Mouse (Mus musculus): Measurements from ENCODE around the gene Tmem189.
"Not testable (repeated sequence)": the region's sequence is repeated elsewhere in the genome, so short reads cannot be mapped to it uniquely, and the experiment has no call there.

The Tmem189 gene

DNA sequence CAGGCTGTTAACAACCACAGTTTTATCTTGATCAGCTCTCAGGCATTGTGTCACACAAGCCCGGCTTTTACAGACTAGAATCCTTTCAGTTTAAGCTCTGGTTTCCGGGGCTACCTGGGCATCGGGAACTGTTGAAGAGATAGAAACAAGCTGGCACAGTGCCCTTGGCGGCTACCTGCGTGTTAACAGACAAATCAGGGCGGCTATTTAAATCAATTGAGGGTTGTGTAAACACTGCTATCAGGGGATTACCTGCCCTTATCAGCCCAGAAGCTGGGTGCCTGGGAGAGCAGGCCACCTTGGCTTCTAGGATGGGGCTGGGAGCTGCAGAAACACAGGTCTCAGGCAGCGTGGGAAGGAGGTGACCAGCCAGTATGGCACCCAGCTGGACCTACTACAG is 36.9 kb downstream of the Tmem189 start:
- DNase-seq (ENCODE audit: low read depth, low spot score): no peak

DNA sequence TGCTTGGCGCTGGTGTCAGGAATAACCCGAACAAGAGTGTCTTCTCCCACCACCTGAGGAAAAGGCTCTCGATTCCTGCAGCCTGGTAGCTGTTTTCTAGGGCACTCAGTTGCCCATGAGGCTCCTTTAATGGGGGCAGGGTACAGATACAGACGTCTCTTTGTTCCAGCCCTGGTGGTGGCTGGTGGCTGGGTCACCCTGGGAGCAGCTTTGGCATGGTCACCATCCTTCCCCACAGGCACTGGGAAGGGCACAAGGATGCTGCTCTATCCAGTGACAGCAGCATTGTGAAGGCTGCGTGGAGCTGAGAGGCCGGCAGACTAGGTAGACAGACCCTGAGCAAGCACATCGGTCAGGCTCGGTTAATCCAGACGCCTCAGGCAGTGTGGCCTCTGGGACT is 38.0 kb downstream of the Tmem189 start:
- DNase-seq (ENCODE audit: low read depth, low spot score): no peak

DNA sequence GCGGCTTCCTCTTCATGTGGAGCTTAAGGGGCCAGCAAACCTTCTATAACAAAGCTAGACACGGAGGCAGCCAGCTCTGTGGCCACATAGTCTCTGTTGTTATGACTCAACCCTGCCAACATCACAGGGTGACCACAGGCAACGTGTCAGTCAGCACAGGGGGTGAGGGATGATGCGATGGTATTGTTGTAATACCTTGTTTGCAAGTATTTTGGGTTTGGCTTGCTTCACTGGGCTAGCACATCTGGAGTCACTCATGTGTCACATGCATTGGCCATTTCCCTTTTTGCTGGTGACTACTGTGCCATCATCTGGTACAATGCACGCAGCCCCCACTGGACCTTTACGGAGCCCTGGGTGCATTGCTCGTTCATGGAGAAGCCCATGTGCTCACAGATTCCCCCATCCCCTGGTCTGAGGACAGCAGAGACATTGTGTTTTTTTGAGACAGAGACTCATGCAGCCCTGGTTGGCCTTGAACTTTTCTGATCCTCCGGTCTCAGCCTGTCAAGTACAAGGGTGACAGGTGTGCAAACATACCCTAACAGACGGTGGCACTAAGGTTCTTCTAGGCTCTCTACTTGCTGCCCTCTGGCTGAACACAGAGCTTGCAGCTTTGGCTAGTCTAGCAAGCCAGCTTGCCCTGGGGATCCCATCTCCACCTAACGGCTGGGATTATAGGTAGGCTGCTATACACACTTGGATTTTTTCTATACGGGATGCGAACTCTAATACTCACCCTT is 40.2 kb downstream of the Tmem189 start:
- no peak for DNase-seq (ENCODE audit: low read depth, low spot score)

DNA sequence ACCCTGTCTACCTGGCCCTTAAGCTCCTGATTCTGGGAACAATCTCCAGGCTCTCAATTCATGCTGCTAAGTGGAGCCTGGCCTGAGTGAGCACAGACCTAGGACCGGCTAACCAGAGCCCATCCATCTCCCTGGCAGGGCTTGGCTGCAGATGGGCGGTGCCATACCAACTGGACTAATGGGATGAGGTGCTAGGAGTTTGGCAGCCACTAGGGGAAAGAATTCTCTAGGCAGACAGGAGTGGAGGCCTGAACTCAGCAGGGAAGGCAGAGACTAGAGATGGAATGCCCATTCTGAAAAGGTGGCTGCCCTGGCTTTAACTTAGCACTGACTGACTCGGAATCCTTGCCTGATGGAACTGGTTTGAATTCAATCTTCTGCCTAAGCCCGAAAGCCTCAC is 43.2 kb downstream of the Tmem189 start:
- DNase-seq (ENCODE audit: low read depth, low spot score): no peak

DNA sequence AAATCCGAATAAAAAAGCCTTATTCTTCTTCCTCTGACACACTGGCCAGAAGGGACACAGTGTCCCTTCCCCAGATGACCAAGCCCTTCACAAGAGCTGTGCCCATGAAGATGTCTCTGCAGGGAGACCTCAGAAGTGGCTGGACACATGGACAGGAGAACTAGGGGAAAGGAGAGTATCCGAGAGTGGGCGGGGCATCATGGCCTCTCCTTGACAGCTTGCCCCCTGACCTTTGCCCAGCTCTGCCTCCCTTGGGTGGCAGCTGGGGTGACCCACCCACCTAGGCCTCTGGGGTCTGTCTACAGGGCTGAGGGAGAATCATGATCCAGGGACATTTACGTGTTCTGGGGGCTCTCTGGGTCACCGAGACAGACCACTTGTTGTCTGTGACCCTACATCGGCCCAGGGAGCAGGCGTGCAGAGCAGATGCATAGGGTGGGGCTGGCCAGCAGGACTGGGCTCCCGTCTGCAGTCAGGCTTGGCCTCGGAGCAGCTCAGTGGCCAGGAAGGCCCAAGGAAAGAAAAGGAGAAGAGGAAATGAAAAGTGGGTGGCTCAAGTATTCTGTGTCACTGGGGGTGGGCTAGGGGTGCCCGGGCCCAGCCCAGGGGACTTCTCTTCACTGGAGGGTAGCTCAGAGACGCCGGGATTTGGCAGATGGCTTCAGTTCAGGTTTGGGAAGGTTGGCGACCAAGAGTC is 46.1 kb downstream of the Tmem189 start:
- not testable (repeated sequence) for DNase-seq (ENCODE audit: low read depth, low spot score)

DNA sequence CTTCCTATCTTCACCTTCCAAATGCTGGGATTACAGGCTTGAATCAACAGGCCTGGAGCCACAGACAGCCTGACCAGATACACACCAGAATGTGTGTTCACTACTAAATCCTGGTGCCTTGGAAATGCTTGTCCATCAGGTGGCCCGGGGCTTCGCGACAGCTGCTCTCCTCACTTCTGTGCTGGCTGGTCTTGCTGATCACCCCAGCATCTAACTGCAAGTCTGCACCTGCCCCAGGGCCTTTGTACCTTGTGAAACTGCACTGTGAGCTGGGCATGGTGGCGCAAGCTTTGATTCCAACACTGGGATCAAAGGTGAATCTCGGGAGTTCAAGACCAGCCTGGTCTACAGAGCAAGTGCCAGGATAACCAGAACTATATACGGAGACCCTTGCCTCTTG is 47.5 kb downstream of the Tmem189 start:
- no peak for DNase-seq (ENCODE audit: low read depth, low spot score)

DNA sequence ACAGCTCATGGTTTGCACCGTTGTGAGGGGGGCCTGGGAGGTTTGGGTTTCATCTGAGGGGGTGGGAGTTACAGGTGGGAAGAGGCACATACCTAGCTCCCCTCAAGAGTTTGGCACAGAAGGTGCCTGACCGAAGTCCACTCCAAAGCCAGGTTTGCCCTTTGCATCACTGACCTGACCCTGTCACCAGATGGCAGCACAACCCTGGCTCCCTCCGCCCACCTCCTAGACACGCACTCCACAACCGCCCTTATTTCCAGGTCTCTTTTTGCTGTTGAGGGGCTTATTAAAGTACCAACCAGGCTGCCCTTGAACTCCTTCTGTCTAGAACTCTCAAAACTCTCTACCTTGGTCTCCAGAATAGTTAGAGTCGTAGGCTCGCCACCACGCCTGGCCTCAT is 48.3 kb downstream of the Tmem189 start:
- no peak for DNase-seq (ENCODE audit: low read depth, low spot score)

DNA sequence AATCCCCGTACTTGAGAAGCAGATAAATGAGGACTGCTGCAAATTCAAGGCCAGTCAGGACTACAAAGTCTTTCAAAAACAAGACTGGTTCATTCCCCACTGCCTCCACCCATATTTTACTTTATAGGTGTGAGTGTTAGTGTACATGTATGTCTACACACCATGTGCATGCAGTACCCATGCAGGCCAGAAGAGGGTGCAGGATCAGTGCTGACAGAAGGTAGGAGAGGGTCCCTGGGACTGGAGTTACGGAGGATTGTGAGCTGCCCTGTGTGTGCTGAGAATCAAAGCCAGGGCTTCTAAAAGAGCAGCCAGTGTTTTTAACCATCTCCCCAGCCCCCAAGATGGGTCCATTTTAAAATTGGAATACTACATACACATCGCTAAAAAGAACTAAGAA is 49.3 kb downstream of the Tmem189 start:
- no peak for DNase-seq (ENCODE audit: low read depth, low spot score)

DNA sequence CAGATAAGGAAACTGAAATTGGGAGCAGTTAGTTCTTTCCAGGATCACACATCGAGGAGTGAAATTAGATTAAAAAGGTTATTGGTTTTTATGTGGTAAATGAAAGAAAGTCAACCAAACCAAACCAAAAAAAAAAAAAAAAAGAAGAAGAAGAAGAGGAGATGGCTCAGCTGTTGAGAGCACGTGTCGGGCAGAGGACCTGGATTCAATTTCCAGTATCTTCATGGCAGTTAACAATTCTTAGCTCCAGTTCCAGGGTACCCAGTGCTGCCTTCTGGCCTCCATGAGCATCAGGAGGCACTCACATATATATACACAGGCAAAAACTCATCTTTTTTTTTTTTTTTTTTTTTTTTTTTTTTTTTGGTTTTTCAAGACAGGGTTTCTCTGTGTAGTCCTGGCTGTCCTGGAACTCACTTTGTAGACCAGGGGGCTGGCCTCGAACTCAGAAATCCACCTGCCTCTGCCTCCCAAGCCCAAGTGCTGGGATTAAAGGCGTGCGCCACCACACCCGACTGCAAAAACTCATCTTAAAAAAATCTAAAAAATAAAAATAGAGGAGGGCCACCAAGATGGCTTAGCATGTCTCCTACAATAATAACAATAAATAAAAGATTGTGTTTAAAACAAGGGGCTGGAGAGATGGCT is 54.6 kb downstream of the Tmem189 start:
- DNase-seq (ENCODE audit: low read depth, low spot score): no peak

DNA sequence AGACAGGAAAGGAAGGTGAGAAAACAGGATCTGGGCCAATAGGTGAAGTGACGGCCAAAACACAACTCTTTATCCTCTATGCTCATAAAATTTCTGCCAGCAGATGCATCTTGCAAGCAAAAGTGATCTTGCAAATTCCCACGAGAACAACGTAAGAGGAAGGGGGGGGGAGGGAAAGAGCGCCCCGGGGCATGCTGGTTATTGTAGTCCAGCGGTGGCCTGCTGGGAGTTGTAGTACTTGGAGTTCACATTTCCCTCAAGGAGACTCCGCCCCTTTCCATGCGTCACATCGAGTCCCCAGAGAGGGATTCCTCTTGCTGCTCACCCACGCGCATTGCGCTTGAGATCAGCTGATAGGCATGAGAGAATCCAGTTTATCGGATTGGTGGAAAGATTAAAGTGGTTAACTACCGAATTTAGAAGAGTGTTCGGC is 55.3 kb downstream of the Tmem189 start:
- peak; percentile 98 for DNase-seq (ENCODE audit: low read depth, low spot score)

DNA sequence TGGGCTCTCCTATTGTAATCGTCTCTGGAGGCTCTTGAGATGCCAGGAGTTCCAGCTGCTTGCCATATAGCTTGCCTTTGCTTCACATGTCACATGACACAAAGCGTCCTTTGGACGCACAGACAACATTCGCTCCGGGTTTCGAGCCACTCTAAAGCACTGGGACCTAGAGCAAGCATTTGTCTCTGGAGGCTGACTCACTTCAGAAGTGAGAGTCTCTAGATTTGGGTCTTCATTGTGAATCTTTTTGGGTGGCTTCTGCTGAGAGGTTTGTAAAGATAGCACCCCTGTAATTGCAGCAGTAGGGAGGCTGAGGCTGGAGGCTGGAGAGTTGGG is 56.1 kb downstream of the Tmem189 start:
- DNase-seq (ENCODE audit: low read depth, low spot score): no peak

DNA sequence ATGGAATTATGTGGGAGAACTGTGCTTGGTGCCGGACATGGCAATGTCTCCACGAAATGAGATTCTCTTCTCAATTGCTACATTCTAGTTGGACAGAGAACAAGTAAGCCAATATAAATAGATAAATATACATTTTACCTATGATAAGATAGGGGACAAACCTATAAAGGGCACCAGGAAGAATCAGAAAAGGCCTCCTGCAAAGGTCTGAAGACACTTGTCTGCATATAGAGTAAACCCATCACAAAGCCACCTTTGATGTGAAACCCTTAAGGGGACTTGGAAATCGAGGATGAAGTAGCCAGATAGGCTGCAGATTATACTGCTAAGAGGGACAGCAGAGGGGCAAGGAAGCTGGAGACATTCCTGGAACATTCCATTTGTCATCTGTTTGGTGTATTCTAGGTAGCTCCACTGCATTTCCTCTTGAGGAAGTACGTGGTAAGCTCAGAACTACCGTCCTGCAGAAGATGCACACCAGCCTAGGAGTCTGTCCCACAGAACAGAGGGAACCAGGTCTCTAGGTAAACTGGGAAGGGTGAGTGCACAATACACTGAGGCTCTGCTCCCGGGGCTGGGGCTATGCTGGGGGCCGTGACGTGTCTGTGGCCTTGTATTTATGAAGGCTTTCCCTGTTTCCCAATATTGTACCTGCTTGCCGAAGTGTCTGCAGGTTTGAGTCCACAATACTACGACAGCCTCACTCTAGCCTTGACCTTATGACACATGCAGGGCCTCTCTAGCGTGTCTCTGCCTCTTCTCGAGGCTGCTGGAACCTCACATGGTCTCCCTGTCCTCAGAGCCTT is 56.7 kb downstream of the Tmem189 start:
- no peak for DNase-seq (ENCODE audit: low read depth, low spot score)

DNA sequence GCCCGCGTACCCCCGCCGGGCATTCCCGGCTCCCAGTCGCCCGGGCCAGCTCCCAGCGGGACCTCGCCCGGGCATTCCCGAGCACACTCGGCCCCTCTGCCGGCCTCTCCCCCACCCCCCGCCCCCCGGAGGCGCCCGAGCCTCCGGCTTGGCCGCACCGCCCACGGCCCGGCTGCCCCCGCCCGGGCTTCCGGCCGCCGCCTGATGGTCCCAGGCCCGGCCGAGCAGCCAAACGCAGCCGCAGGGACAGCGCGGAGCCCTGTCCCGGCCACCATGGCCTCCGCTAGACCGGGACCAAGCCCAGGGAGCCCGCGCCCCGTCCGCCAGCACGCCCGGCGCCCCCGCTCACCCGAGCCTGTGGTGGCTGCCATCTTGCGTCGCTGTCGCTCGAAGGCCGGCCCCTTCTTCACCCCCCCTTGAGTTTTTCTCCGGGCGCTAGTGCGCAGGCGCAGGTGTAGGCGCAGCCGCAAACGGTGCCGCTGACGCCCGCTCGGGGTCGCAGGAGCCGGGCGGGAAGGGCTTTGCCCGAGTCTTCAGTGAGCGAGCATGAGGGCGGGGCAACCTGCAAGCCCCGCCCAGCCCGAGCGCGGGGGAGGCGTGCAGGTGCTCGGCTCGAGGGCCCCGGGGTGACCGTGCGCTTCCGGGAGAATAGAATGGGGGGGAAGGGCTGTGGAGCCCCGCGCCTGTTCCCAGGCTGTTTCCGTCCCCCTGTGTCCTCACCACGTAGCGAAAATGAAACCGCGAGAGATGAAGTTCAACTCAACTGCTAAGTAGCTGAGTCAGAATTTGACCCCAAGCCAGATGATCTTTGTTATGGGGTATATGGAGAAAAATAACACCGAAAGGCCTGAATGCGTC is 57.8 kb downstream of the Tmem189 start, which contains the start of gene Ube2v1:
TSS of gene Ube2v1 (minus strand) at position 505 of the 858 bp plus-strand sequence.
- DNase-seq (ENCODE audit: low read depth, low spot score): peak; percentile 97

DNA sequence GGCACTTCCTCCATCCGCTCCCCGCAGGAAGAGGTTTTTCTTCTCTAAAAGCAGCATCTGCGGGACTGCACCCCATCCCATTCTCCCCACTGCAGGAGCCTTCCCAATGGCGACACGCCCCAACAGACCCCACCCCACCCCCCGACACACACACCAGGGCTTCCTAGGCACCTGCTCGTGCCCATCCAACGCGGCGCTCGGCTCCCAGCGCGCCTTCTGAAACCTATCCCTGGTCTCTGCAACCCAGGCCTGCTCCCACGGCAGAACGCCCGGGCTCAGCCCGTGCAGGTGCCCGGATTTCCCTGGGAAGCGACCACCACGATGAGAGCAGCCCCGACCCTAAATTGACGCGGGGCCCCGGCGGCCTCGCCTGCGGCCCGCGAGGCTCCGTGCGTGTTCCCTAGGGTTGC is 58.4 kb downstream of the Tmem189 start:
- DNase-seq (ENCODE audit: low read depth, low spot score): no peak

DNA sequence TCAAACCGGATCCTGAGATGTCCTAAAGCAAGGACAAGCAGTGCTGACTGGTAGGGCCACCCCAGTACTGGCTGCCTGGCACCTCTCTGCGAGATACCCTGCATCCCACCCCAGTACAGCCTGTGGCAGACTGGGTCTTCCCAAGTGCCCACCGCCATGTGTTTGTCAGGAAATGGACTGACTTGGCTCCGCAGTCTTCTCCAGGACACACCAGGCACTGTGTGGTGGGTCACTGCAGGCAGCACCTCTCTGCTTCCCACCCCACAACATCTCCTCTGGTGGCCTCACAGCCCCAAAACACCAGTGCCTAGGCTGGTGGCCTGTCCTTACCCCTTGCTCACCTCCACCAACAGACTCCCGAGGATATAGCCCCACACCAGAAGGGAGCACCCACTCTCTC is 59.2 kb downstream of the Tmem189 start:
- no peak for DNase-seq (ENCODE audit: low read depth, low spot score)

DNA sequence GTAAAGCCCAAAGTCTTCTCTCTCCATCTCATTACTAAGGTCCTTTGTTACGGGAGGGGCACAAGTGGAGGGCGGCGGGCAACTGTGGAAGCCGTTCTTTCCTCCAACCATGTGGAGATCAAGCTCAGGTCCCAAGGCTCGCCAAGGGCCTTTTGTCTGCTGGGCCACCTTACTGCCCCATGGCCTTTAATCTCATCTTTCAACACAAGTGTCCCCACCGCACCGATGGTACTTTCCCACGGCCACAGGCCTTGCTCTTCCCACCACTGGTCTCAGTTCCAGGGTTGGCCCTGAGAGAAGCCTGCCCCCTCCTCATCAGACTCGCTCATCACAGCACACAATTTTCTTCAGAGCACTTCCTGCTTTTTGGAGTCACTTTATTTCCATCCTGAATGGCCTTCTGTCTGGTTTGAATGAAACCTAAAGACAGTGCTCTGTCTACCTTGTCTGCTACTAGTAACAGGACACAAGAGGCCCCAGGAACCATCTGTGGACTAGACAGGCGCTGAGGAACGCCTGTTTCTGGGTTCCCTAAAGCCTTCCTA is 59.9 kb downstream of the Tmem189 start:
- no peak for DNase-seq (ENCODE audit: low read depth, low spot score)

DNA sequence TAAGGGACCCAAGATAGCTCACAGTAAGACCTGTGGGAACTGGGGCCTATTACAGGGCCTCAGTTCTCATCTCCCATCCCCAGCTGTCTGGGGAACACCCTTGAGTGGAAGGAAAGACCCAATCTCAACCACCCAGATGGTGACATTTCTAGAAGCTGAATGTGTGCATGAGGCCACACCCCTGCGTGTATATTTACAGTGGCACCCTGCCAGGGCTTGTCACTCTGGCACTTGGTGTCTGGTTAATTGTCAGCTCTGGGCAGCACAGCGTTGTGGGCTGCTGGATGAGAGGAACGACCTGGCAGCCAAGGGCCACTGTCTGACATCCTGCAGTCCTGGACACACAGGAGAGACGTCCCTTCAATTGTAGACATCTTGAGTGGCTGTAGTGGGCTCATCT is 60.8 kb downstream of the Tmem189 start:
- no peak for DNase-seq (ENCODE audit: low read depth, low spot score)

DNA sequence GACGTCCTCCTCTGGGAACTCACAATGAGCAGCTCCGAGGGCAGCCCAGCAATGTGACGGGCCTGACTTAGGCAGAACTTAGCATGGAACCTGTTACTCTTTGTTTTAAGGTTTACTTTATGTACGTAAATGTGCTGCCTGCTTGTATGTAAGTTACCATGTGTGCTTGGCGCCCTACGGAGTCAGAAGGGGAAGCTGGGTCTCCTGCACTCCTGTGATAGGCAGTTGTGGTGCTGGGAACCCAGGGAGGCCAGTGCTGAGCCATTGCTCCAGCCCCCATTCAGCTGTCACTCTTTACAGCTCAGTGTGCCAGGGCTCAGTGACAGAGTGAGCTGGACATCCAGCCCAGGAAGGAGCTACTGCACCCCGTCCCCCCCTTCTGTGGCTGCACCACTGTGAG is 62.6 kb downstream of the Tmem189 start:
- DNase-seq (ENCODE audit: low read depth, low spot score): no peak

DNA sequence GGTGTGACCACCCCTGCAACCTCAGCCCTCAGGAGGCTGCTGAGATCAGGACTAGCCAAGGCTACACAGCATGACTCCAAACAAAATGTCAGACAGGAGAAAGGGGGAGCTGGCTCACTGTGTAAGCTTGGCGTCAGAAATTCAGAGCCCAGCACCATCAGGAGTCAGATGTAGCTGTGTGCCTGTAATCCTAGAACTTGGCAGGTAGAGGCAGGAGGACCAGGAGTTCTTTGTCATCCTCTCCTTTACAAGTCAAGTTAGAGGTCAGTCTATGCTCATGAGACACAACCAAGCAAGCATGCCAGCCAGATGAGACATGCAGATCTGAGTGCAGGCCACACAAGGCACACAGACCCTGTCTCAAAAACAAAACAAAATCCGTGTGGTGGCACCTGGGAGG is 64.0 kb downstream of the Tmem189 start:
- no peak for DNase-seq (ENCODE audit: low read depth, low spot score)

DNA sequence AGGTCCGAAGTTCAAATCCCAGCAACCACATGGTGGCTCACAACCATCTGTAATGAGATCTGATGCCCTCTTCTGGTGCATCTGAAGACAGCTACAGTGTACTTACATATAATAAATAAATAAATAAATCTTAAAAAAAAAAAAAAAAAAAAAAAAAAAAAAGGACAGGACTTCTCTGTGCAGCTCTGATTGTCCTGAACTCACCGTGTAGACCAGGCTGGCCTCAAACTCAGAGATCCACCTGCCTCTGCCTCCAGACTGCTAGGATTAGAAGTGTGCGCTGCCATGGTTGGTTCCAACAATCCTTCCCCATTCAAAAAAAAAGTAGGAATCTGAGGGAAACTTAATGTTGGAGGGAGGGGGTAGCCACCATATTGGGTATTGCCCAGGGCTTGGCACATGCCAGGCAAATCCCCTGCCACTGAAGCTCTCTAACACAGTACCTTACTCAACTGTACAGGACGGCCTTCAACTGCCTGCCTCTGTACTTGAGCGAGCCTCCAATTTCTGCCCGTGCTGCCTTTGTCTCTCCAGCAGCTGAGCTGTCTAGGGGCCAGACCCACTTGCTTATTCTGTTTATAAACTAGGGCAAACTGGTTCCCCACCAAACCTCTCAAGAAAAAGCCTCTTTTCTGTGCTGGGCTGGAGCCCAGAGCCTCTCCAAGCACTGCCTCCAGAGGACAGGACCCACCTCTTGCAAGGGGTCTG is 65.1 kb downstream of the Tmem189 start:
- DNase-seq (ENCODE audit: low read depth, low spot score): no peak

All from embryo, embryonic 11.5 days (tissue).